Mouse (Mus musculus) Patski (cell line): ENCODE measurements around the gene Dph6. TPM values are rescaled to one million over a fixed set of nuclear protein-coding genes. Genes with fewer than 3 reads are reported as not detected.
A peak's percentile ranks its signal among the peaks of the same experiment; 100 is the strongest.
"Not testable (repeated sequence)": the region's sequence is repeated elsewhere in the genome, so short reads cannot be mapped to it uniquely, and the experiment has no call there.

Source experiments
- ATAC-seq: fragments of 100-300 bp; one replicate; pipeline ENCODE4 v1.8.0; 2021
- CTCF ChIA-PET: fragments of 350-600 bp; sonication (Branson Sonifier 250); formaldehyde crosslinking; loops from one replicate; lab custom pipeline; 2022; ENCODE audit warnings: inconsistent platforms; lab: Charles Lee
- POLR2A ChIA-PET: fragments of 350-600 bp; sonication (Branson Sonifier 250); formaldehyde crosslinking; loops from one replicate; lab custom pipeline; 2022; ENCODE audit warnings: antibody characterized with exemption, inconsistent platforms; lab: Charles Lee
- DNase-seq: peaks from one replicate; pipeline ENCODE4 v3.0.0-alpha.2; 2011; ENCODE audit warnings: low read depth, low spot score
- H3K27me3 ChIP-seq: fragments of 371-371 bp; one replicate; pipeline ENCODE4 v1.5.1; 2021
- CTCF ChIP-seq: fragments of 100-300 bp; IDR thresholded peaks from one replicate; pipeline ENCODE4 v1.5.1; 2021
- in situ Hi-C: fragments of 300-500 bp; cut with MboI; formaldehyde crosslinking; loops from 3 replicates; pipeline ENCODE4 v1.11.1; 2018; ENCODE audit warnings: low pct_unique_long_range_greater_than_20kb, mixed read lengths
- polyA plus RNA-seq: library from polyadenylated mRNA; unstranded; gene quantifications from one replicate; pipeline ENCODE4 v1.2.3, GENCODE M21; 2021

The Dph6 gene
- polyA plus RNA-seq, 1 experiment from 2014 or later: 19.0 TPM

- no peak for TF ChIP-seq CTCF
- no peaks in the 10 kb centered on the region for H3K27me3 ChIP-seq
- ChIA-PET CTCF (no interaction called here), POLR2A (interaction anchor here (0.8 kb wide), 1 partner anchor 14 kb away, joined by 6 read pairs; no protein-coding TSS in a partner anchor)
- in situ Hi-C loops: loop anchor here (10.0 to 25.0 kb wide), 2 partner anchors 888 to 1480 kb away; no protein-coding TSS in a partner anchor
- DNase-seq (no peak), ATAC-seq (no peak)
These were observed 30.1 kb downstream of the Dph6 start for GRCm38 (mm10) chr2:114624683-114625082.

GRCm38 (mm10) chr2:114622550-114622939 lies 32.2 kb downstream of the Dph6 start:
- in situ Hi-C loops: loop anchor here (10.0 kb wide), 1 partner anchor 1482 kb away; no protein-coding TSS in a partner anchor
- ATAC-seq (no peak), DNase-seq (no peak)
- CTCF ChIA-PET: interaction anchor here (1.0 to 1.8 kb wide), 4 partner anchors 9 to 1483 kb away, joined by 3 to 6 read pairs (median 5); no protein-coding TSS in a partner anchor
- no peaks in the 10 kb centered on the region for H3K27me3 ChIP-seq
- POLR2A ChIA-PET: no interaction called here
- TF ChIP-seq CTCF: no peak

GRCm38 (mm10) chr2:114621781-114622549 lies 32.8 kb downstream of the Dph6 start:
- DNase-seq: no peak
- ChIA-PET POLR2A (no interaction called here), CTCF (interaction anchor here (0.8 to 1.8 kb wide), 4 partner anchors 8 to 1483 kb away, joined by 3 to 6 read pairs (median 5); no protein-coding TSS in a partner anchor)
- in situ Hi-C loops: loop anchor here (10.0 kb wide), 1 partner anchor 1483 kb away; no protein-coding TSS in a partner anchor
- no peaks in the 10 kb centered on the region for H3K27me3 ChIP-seq
- TF ChIP-seq CTCF: peak; percentile 59
- no peak for ATAC-seq

- ATAC-seq (no peak), DNase-seq (no peak)
- ChIA-PET CTCF (no interaction called here), POLR2A (interaction anchor here (0.6 kb wide), 1 partner anchor 1385 kb away, joined by 3 read pairs; no protein-coding TSS in a partner anchor)
- in situ Hi-C loops: no loop called here
- no peak for TF ChIP-seq CTCF
- H3K27me3 ChIP-seq: no peaks in the 10 kb centered on the region
These were observed 43.2 kb downstream of the Dph6 start for GRCm38 (mm10) chr2:114611576-114611975.

- ChIA-PET CTCF (no interaction called here), POLR2A (no interaction called here)
- ATAC-seq: no peak
- H3K27me3 ChIP-seq: no peaks in the 10 kb centered on the region
- no peak for DNase-seq
- in situ Hi-C loops: no loop called here
- no peak for TF ChIP-seq CTCF
These were observed 44.7 kb downstream of the Dph6 start for GRCm38 (mm10) chr2:114610110-114610509.

- DNase-seq, in situ Hi-C loops, ATAC-seq, H3K27me3 ChIP-seq, POLR2A ChIA-PET, CTCF ChIA-PET: not testable (repeated sequence)
These were observed 49.6 kb downstream of the Dph6 start for GRCm38 (mm10) chr2:114605202-114605601.

- in situ Hi-C loops: no loop called here
- no peaks in the 10 kb centered on the region for H3K27me3 ChIP-seq
- CTCF ChIA-PET: interaction anchor here (1.0 to 1.3 kb wide), 2 partner anchors 9 to 16 kb away, joined by 3 read pairs; no protein-coding TSS in a partner anchor
- DNase-seq: no peak
- no peak for TF ChIP-seq CTCF
- POLR2A ChIA-PET: no interaction called here
- ATAC-seq: no peak
These were observed 53.6 kb downstream of the Dph6 start for GRCm38 (mm10) chr2:114601174-114601573.

- no peak for TF ChIP-seq CTCF
- in situ Hi-C loops: no loop called here
- ChIA-PET POLR2A (no interaction called here), CTCF (no interaction called here)
- ATAC-seq (no peak), DNase-seq (no peak)
- H3K27me3 ChIP-seq: no peaks in the 10 kb centered on the region
These were observed 55.0 kb downstream of the Dph6 start for GRCm38 (mm10) chr2:114599793-114600192.

- DNase-seq (no peak), ATAC-seq (no peak)
- H3K27me3 ChIP-seq: no peaks in the 10 kb centered on the region
- ChIA-PET CTCF (no interaction called here), POLR2A (no interaction called here)
- no peak for TF ChIP-seq CTCF
- in situ Hi-C loops: no loop called here
These were observed 61.4 kb downstream of the Dph6 start for GRCm38 (mm10) chr2:114593393-114593792.

GRCm38 (mm10) chr2:114580714-114581113 lies 74.0 kb downstream of the Dph6 start:
- ATAC-seq: no peak
- DNase-seq: no peak
- in situ Hi-C loops: no loop called here
- ChIA-PET POLR2A (no interaction called here), CTCF (no interaction called here)
- H3K27me3 ChIP-seq: no peaks in the 10 kb centered on the region
- TF ChIP-seq CTCF: no peak

GRCm38 (mm10) chr2:114543000-114543622 lies 111.7 kb downstream of the Dph6 start:
- no peak for TF ChIP-seq CTCF
- POLR2A ChIA-PET: no interaction called here
- ATAC-seq: no peak

More at GRCm38 (mm10) chr2:114543000-114543622, 111.7 kb downstream of the Dph6 start:
- in situ Hi-C loops: no loop called here
- H3K27me3 ChIP-seq: no peaks in the 10 kb centered on the region
- CTCF ChIA-PET: no interaction called here
- DNase-seq: no peak
